Mouse (Mus musculus): ENCODE measurements at regions not wholly inside any gene's neighbourhood (a gene's known extent, or its start where the extent isn't known, plus 50 kb on each side); places are given as distances from the start of the nearest gene placed in this dataset.

DNA sequence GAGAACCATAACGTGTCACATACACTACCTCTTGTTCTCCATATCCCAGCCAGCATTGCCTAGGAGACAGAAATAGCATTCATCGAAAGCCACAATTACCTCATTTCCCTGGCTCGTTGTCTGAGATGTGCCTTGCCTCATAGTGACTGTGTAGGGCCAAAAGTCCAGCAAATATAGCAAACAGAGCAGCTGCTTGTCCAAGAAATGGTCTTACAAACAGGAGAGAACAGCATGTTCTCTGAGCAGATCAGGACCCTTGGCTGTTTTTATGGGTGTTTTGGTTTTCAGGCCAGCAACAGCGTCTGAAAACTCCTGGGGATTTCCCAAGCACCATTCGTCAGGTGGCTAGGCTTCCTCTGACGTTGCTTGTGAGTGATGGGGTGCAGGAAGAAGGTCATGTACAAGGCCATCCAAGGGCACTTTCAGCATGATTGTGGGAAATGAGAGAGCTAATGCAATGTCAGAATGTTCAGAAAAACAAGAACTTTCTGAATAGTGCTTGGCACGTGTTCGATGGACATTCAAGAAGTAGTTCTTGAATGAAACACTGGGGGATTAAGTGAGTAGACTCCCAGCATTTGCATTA is 528.9 kb upstream of the Pappa start:
- TF ChIP-seq CTCF (IDR thresholded peaks at IDR 0.05; ENCODE audit: low read depth), result no peak
- TF ChIP-seq EP300 (IDR thresholded peaks at IDR 0.05; ENCODE audit: low read depth), result peak; percentile 74; the same call in 1 of the 2 replicates
